Mouse (Mus musculus): Measurements from ENCODE around the gene Znrf1.

Znrf1 gene

GRCm38 (mm10) chr8:111535491-111535890, 406 bp upstream of the Znrf1 start:
- DNase-seq (ENCODE audit: low spot score) = no peak

GRCm38 (mm10) chr8:111536978-111537764, 1.3 kb downstream of the Znrf1 start:
- DNase-seq (ENCODE audit: low spot score) = no peak

GRCm38 (mm10) chr8:111537765-111538158, 1.9 kb downstream of the Znrf1 start:
- no peak for DNase-seq (ENCODE audit: low spot score)

DNA sequence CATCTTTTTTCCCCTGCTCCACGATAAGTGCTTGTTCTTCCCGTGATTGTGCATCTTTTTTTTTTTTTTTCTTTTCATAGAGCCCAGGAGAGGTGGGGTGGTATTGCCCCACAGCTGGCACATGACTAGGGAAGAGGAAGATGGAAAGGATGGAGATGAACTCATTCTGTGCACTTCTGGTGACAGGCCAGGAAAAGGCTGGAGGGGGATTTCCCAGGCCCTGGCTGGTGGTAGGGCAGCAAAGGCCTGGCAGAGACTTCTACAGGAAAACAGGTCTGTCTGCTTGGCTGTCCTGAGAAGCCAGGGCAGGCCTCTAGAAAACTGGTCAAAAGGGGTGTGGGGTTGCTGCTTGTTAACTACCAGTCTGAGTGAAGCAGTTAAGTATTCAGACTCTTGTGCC, 2.3 kb downstream of the Znrf1 start:
- no peak for DNase-seq (ENCODE audit: low spot score)

DNA sequence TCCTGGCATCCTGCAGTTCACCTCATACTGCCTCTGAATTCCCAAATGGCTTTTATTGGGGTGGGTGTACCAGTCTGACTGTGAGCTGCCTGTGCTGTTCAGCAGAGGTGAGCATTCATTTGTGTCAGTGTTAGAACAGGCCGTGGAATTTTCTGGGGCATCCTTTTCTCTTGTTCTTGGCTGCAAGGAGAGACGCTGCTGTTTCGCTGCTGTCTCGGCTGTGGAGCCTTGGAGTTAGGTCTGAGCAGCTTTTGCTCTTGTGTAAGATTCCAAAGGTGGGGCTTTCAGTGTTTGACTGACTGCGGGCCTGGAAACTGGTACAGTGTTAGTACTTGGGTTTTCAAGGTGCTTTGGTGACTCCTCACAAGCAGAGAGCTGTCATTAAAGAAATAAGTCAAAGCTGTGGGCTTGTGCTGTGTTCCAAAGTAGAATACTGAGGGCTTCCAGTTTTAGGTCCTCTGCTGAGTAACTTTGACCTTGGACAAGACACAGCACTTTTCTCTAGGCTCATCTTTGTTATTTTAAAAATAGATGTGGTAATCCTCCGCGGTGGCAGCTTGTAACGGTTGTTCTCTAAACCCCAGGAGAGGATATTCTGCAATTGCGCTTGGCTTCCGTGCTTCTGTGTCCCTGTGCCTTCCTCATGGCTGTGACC, 3.7 kb downstream of the Znrf1 start:
- no peak for DNase-seq (ENCODE audit: low spot score)

- DNase-seq (ENCODE audit: low spot score) = no peak
Observed at GRCm38 (mm10) chr8:111543712-111544380, 7.9 kb downstream of the Znrf1 start.

DNA sequence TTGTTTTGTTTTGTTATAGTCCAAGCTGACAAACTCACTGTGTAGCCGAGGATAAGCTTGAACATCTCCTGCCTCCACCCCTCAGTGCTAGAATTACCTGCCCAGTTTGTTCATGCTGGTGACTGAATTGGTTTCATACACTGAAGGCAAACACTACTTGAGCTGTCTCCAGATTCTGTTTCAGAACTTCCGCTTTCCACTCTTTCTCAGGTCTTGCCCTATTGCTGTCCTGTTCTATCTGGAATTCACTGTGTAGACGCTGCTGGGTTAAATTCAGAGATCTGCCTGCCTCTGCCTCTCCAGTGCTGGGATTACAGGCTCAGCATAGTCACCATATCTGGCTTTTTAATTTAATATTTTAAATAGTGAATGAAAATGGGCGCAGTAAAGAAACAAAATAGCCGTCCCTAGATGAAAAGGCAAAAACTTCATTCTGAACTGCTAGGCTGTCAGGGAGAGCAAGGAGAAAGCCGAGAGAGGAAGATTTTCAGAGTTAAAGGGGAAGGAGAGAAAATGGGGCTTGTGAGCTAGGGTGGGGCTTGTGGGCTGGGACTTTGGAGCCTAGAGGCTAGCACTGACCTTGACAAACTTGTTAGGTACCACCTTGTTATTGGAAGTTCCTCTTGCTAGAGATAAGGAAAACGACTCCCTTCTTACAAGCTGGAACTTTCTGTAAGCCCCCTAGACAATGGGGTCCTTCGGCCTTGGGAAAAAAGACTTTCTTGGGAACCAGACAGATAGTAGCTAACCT, 9.7 kb downstream of the Znrf1 start:
- no peak for DNase-seq (ENCODE audit: low spot score)

DNA sequence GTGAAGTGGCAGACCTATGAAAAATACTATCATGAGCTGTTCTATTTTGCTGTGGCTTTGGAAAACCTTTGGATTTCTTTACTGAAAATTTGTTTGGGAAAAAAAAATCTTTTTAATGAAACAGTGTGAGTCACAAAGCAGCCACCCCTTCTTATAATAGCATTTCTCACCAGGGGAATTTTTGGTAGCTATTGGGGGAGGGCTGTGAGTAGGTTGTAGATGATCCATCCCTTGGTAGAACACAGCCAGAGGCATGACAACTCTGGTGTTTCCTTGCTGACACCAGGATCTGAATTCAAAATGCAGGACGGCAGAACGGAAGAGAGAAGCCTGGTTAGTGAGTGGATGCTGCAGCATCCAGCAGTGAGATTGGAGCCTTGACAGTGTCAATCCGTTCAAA, 11.2 kb downstream of the Znrf1 start:
- no peak for DNase-seq (ENCODE audit: low spot score)

DNA sequence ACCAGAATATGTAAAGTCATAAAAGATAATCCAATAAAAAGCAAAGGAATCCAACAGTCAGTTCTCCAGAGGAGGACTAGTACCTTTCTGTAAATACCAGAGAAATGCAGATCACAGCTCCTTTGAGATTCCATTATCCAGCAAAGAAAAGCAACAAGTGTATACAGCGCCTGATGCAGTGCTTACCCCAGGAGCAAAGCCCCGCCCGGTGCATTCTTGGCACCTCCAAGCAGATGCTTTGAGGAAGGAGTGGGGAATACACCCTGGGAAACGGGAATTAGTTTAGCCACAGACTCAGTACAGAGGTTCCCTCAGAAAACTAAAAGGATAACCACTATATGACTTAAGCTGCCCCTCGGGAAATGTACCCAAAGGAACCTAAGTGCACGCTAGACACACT, 12.3 kb downstream of the Znrf1 start:
- DNase-seq (ENCODE audit: low spot score) = no peak

DNA sequence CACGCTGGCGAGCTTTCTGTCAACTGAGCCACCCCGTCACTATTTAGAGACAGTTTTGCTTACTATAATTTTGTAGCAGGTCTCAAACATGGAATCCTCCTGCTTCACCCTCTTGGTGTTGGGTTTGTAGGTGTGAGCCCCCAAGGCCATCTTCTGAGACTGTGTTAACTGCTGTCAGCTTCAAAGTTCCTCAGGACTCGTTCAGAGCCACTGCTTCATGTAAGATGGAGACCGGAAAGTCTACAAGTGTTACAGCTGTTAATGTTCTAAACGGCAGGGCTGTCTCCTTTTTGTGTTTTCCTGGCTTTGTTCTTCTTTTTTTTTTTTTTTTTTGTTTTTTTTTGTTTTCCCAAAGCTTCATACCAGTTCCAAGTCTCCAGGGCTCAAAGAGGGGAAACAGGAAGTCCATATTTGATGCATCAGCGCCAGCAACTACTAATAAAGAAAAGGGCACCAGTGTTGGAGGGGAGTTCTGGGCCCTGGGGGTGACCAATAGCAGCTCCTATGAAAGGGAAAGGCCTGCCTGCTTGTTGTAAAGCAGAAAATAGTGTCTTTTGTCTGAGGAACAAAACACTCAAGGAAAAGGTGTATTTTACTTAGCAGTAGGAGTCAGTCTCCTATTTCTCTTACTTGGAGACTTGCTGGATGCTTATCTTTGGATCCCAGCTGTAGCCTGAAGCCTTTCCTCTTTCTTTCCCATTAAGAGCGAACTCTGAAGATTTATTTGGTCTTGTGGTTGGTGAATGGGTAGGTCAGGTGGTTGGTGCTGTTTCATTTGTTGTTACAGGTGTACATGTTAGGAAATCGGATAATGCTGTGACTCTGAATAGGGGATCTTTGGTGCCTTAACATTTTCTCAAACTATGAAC, 14.3 kb downstream of the Znrf1 start:
- no peak for DNase-seq (ENCODE audit: low spot score)

DNA sequence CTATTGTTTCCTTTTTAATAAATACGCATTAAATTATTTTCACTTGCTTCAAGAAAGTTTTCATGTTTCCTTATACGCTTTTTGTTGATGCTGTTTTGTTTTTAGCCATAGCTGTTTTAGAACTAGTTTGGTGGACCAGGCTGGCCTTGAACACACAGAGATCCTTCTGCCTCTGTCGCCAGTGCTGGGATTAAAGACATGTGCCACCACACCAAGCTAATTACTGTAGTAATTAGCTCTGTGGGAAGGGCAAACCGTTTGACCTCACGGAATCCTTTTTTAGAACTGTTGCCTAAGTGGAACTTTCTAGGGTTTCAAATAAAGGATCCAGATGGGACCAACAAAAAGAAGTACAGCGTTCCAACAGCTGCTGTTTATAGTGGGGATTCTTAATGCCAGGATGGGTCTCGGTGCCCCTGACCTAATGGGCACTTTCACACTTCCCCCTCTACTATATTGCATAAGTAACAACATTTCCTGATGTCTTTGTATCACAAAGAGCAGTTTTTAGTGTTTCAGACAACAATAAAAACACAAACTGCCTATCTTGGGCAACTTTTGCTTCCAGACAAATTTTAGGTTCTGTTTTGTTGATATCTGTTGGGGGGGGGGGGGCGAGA, 15.7 kb downstream of the Znrf1 start:
- DNase-seq (ENCODE audit: low spot score) = no peak

DNA sequence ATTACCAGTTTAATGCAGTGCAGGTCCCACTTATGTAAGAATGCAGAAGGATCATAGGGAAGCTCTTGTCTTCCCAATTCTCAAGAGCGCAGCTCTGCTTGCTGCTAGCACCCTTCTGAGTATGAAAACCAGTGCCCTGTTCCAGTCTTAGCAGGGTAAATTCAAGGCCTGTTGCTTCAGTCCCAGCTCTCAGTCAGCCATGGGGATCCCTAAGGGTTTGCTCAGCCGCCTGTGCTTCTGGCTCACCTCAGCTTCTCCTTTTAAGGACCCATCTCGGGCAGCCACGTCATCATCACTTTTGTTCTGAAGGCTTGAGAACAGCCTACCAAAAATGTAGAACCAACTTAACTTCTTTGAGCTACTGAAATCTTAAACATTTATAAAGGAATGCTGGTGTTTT, 25.9 kb downstream of the Znrf1 start:
- no peak for DNase-seq (ENCODE audit: low spot score)

DNA sequence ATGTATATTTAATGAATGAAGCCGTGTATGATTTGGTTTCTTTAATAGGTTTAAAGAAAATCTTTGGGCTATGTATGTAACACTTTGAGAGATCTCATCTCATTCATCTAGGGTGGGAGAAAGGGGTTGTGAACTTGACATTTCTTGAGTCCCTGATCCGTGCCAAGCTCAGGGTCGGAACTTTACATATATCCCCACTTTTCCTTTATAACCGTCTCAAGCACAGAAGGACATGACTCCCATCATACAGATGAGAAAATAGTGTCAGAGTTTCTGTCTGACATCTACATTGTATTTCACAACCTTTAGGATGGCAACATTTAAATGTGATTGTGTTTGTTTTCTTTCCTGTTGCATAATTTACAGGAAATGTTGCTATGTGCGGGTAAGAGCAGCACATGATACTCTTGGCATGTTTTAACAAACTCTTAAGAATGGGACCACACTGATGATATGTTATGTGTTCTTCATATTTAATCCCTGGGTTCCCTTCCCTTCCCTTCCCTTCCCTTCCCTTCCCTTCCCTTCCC, 26.4 kb downstream of the Znrf1 start:
- no peak for DNase-seq (ENCODE audit: low spot score)

DNA sequence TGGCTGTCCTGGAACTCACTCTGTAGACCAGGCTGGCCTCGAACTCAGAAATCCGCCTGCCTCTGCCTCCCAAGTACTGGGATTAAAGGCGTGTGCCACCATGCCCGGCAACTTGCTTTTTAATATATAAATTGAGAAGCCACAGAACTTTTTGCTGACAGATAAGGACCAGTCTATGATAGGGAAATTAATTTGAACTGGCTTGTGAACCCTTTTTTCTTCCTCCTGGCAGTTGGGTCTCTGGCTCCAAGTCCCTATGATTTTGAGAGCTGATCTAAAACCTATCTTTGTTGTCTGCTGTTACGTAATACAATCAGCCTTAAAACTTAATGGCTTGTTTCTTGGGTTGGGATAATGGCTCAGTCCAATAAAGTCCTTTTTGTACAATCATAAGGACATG, 27.2 kb downstream of the Znrf1 start:
- no peak for DNase-seq (ENCODE audit: low spot score)

DNA sequence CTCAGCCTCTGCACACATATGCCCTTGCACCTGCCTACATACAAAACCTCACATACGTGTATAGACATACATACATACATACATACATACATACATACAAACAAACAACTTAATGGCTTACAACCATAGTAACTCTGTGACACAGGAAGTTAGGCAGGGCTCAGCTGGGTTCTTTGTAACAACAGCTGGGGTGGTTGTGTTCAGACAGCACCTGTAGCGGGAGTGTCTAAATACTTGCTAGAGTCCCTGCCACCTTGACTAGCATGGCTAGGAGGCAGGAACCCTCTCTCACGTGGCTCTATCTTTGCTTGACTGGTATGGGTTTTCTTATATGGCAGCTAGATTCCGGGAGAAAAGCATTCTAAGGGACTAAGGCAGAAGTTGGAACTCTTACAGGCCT, 27.8 kb downstream of the Znrf1 start:
- no peak for DNase-seq (ENCODE audit: low spot score)

GRCm38 (mm10) chr8:111564093-111564492, 28.2 kb downstream of the Znrf1 start:
- DNase-seq (ENCODE audit: low spot score) = no peak

GRCm38 (mm10) chr8:111565784-111566191, 29.9 kb downstream of the Znrf1 start:
- DNase-seq (ENCODE audit: low spot score) = no peak

DNA sequence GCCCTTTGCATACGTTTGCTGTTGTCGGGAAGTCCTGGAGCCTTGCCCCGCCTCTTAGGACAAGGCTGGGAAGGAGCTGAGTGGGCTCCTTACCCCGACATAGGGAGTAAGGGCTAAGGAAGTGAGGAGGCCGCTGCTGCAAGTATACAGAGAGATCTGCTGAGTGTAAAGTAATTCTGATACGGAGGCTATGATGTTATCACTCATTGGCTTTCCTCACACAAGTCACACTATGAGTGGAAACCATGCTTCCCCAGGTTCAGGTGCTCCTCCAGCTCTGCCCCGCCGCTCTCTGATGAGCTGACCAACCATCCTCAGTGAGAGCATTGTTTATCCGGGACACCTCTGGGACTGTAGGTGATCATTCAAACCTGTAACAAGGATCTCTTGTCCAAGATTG, 30.4 kb downstream of the Znrf1 start:
- DNase-seq (ENCODE audit: low spot score) = no peak

DNA sequence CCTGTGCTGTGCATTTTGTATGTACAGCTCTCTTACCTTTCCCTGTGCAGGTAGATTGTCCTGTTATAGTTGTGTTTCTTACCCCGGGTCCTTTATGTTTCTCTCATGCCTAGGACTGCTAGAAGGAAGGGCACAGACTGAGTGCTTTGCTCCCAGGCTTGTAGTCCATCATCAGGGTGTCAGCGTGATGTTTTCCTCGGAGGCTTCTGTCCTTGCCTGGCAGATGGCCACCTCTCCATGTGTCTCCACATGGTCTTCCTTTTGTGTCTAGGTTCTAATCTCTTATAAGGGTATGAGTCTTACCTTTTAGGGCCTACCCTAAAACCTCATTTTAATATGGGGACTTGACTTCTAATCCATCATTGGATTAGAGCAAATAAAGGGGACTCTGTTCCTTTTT, 31.7 kb downstream of the Znrf1 start:
- DNase-seq (ENCODE audit: low spot score) = no peak

DNA sequence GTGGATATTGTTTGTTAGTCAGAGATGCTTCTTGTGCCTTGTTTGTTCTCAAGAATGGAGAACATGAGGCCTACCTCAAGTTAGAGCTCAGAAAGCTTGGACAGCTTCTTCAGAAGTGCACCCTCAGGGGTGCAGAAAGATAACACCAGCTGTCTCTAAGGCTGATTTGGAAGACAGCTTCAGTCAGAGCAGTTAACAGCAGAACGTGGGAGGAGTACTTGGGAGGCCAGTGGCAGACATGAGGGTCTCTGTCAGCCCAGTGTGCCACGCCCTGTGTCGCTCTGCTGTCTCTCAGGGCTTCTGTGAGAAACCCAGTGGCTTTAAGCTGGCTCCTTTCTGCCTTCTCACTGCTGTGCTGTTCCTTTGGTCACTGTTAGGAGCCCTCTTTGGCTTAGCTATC, 32.1 kb downstream of the Znrf1 start:
- DNase-seq (ENCODE audit: low spot score) = no peak

DNA sequence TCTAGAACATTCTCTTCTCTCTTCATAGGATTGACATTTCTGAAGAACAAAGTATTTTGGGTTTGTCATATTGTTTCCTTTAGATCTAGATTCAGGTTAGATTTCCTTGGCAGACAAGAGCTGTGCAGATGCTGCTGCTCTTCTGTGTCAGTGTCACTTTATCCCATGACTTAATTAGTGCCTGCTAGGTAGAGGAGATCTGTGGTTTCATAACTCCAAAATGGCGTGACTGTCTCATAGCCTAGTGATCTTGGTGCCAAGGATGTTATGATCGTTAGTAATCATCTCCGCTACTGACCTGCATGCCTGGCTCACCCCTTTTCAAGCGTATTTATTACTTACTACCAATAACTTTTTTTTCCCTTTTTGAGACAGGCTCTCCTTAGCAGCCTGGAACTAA, 34.0 kb downstream of the Znrf1 start:
- DNase-seq (ENCODE audit: low spot score) = no peak
